In the genomic region with DNA sequence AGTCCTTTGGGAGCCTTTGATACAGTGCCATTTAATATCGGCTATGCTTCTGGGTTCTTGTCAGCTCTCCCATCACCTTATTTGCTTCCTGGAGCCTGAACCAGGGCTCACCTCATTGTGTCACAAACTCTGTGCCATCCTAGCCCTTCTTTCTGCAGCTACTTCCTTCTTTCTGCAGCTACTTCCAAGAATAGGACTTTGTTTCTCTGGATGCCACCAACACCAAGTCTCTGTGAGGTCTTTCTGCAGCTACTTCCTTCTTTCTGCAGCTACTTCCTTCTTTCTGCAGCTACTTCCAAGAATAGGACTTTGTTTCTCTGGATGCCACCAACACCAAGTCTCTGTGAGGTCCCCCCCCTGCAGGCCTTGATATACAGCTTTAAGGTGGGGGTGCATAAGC, we compare ENCODE assay signal across 5 mouse cellular contexts.
DNase-seq lines count a peak whose midpoint lies in the region; ATAC-seq and TF ChIP-seq lines count a peak whose summit lies in the region.
"Not testable (repeated sequence)": the region's sequence is repeated elsewhere in the genome, so short reads cannot be mapped to it uniquely, and the experiment has no call there.

No protein-coding gene starts in this region.

- peaks cover 0 to 11% of the 10 kb centered on the region in 2 experiments; a peak in 2 of 4 replicates for H3K4me1 ChIP-seq in MEL (ENCODE audit: control insufficient read depth in 1 of 2, insufficient read depth in 2 of 2, low read length in 2 of 2)
- peaks cover 32% of the 10 kb centered on the region for H3K4me1 ChIP-seq in bone marrow macrophage, adult 2 months (ENCODE audit: control insufficient read depth, insufficient read depth, low read length)

- H3K36me3 ChIP-seq in MEL (ENCODE audit: control insufficient read depth in 1 of 2, insufficient read depth in 2 of 2, low read length in 2 of 2): not testable (repeated sequence)

- not testable (repeated sequence) for H3K79me2 ChIP-seq in MEL (ENCODE audit: control insufficient read depth, insufficient read depth, low read length, poor library complexity)

- not testable (repeated sequence) for TF ChIP-seq EP300 in MEL (IDR thresholded peaks at IDR 0.05; ENCODE audit: low read depth in 1 of 2, low read length in 2 of 2)

- TF ChIP-seq RAD21 in MEL (IDR thresholded peaks at IDR 0.05; ENCODE audit: low read depth, low read length): not testable (repeated sequence)

- TF ChIP-seq CTCF in MEL (IDR thresholded peaks at IDR 0.05 in 2 of 3, conservative IDR thresholded peaks at IDR 0.05 in 1 of 3; ENCODE audit: control insufficient read depth in 1 of 3, insufficient read depth in 1 of 3, low read depth in 2 of 3, low read length in 3 of 3, poor library complexity in 1 of 3, severe bottlenecking in 1 of 3); bone marrow macrophage, adult 2 months (IDR thresholded peaks at IDR 0.05; ENCODE audit: low read depth, low read length): not testable (repeated sequence)

- peak; percentile 30 for DNase-seq in MEL (ENCODE audit: low read depth, low spot score)
- peak; percentile 5 for DNase-seq in lung, postnatal 25 days (ENCODE audit: low spot score)

- not testable (repeated sequence) for H3K9me3 ChIP-seq in MEL (replicated peaks; ENCODE audit: insufficient read depth, low read length)

- ATAC-seq in granulocyte monocyte progenitor cell, adult 5-6 weeks (replicated peaks; ENCODE audit: poor library complexity, severe bottlenecking): peak; percentile 55
- ATAC-seq in megakaryocyte, adult 5-6 weeks (ENCODE audit: poor library complexity, severe bottlenecking): peak; percentile 30

- not testable (repeated sequence) for H3K9ac ChIP-seq in MEL (ENCODE audit: control insufficient read depth, low read depth, low read length, poor library complexity, severe bottlenecking)

- H3K27ac ChIP-seq in MEL (ENCODE audit: control insufficient read depth, low read depth, low read length): not testable (repeated sequence)
- peak overlapping the region; percentile 76 for H3K27ac ChIP-seq in bone marrow macrophage, adult 2 months (ENCODE audit: insufficient read depth, low read depth, low read length)

- not testable (repeated sequence) for H3K4me3 ChIP-seq in MEL (ENCODE audit: control insufficient read depth in 1 of 2, insufficient read depth in 1 of 2, low read depth in 2 of 2, low read length in 2 of 2); bone marrow macrophage, adult 2 months (ENCODE audit: insufficient read depth, low read length)

- H3K27me3 ChIP-seq in MEL (ENCODE audit: control insufficient read depth in 1 of 2, insufficient read depth in 2 of 2, low read length in 2 of 2): not testable (repeated sequence)

- not testable (repeated sequence) for TF ChIP-seq POLR2A in MEL (IDR thresholded peaks at IDR 0.05; ENCODE audit: control insufficient read depth in 1 of 2, insufficient read depth in 1 of 2, low read depth in 1 of 2, low read length in 2 of 2, poor library complexity in 1 of 2); bone marrow macrophage, adult 2 months (IDR thresholded peaks at IDR 0.05; ENCODE audit: borderline replicate concordance, low read depth, low read length)
